Mouse (Mus musculus): ENCODE measurements around the gene Slc35c1.
A peak's percentile ranks its signal among the peaks of the same experiment; 100 is the strongest.
"Not testable (repeated sequence)": the region's sequence is repeated elsewhere in the genome, so short reads cannot be mapped to it uniquely, and the experiment has no call there.

The Slc35c1 gene

DNA sequence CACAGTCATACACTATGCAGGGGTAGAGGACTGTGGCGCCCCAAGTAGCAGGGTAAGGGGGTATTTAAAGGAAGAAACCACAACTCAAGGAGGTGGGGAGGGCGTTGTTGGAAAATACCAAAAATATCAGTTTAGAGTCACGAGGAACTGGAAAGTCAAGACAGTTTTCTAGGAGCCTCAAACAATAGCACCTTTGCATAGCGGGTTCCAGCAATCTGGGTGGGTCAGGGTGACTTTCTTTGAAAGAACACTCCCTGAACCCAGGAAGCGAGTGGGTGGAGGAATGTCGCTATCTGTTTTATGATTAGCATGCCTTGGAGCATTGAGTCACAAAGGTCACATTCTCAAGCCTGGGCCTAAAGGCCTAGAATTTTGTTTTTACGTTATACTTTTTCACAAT is 16.2 kb upstream of the Slc35c1 start:
- not testable (repeated sequence) for DNase-seq (ENCODE audit: low read depth, low spot score)

DNA sequence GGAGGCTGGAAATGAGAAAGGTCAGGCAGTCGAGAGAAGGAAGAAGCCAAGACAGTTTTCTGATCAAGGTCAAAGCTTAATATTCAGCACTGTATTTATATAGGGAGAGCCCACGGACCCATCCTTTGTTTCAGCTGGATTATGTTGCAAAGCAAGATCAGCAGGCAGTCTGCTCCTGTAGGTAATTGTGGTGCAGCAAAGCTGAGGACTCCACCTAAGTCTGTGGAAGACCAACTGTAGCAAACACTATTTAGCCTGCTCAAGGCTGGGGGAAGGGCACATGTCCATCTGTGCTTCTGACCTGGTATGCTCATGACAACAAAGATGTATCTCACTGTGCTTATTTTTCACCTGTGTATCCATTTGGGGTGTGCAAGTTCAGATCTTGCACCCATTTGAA is 15.4 kb upstream of the Slc35c1 start:
- DNase-seq (ENCODE audit: low read depth, low spot score), result no peak

DNA sequence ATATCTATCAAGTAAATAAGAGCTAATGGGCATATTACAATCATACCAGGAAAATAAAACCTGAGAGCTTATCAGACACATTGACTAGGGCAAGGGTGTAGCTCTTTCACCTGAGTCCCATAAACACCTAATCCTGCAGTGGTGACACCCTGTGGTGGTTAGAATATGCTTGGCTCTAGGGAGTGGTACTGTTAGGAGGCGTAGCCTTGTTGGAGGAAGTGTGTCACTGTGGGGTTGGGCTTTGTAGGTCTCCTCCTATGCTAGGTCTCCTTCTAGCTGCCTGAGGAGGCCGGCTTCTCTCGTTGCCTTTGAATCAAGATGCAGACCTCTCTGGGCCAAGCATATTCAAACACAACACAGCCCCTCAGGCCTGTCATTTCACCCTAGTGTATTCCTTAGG is 14.6 kb upstream of the Slc35c1 start:
- no peak for DNase-seq (ENCODE audit: low read depth, low spot score)

DNA sequence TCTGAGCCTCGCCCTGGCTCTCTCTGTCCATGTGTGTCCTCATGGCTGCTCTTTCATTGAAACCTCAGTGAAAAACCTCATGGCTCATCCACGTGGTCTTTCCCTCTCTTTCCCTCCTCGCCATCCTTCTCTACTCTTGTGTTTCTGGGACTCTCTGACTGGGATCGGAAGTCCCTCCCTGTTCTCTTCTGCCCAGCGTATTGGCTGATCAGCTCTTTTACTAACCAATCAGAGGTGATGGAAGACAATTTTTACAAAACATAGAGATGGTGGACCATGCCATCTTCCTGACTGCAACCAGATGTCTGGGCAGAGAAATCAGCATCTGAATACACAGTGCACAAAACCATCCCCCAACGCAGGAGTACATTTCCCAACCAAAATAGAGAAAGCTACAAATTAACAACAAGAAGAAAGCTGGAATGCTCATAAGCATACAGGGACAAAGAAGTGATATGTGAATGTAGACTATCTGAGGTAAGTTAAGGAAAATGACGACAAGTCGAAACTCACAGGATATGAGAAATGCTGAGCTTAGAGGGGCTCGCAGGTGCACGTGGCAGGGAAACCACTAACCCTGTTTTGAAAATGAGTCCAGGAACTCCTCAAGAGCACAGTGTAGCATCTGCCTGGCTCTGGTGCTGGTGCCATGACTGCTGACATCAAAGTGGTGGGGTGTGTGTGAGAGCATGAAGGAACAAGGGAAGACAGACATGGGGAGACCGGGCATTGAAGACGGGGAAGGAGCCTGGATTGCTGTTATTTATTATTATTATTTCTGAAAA is 11.7 kb upstream of the Slc35c1 start:
- no peak for DNase-seq (ENCODE audit: low read depth, low spot score)

DNA sequence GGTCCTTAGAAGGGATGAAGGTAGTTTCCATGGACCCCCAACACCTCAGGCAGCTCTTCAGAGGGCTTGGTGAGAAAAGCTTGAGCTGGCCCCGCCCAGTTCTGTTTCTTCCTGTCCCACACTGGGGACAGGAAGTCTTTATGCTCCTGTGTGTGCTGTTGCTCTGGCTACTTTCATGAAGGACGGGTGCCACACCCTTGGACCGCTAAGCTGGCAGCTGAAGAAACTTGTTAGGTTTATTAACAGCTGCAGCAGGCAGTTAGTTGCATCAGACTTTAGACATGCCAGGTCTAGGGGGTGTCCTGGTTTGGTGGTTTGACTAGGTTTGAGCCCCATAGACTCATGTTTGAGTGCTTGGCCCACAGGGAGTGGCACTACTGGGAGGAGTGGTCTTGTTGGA is 4.4 kb upstream of the Slc35c1 start:
- no peak for DNase-seq (ENCODE audit: low read depth, low spot score)

DNA sequence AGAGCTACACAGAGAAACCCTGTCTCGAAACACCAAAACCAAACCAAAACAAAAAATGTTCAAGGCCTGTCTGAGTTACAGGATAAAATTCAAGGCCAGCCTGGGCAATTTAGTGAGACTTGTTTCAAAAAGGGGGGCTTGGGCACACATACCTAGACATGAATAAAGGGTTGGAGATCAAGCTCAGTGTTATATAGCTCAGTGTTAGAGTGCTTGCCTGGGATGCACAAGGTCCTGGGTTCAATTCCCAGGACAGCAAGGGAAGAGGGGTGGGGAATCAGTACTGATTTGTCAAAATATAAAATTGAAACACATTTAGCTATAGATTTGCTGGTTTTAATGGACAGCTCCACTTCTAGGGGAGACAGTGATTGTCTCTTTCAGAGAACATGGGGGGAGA is 877 bp upstream of the Slc35c1 start:
- DNase-seq (ENCODE audit: low read depth, low spot score), result no peak

DNA sequence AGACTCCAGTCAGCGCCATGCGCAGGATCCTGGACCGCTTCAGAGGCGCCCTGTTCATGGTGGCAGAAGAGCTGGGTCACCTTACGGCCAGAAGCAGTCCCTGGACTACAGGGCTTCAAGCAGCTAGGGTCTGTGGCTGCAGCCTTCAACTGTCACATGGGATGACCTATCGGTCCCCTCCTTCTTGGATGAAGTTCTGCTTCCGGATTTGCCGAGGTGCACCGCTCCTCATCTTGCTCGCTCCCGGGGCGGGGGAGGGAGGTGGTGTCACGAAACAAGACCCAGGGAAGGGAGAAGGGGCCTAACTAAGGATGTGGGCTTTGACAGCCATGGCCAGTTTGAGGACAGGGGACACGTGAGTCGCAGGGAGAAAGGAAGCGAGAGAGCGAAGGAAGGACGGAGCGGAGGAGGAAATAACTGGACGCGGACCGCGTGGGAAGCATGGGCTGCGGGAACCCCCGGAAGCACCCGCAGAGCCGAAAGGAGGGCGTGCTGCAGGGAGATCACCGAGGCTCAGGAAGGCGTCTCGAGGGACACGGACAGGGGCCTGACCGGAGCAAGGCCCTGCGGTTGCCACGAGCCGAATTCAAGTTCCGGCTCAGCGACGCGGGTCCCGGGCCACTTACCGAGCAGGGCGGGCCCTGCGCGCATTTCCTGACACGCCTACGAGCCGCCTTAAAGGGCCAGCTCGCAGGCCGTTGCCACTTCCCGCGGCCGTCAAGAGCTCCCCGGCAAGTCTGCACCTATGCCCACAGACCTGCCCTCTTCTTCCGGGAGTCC is 1.0 kb downstream of the Slc35c1 start:
- peak; percentile 78 for DNase-seq (ENCODE audit: low read depth, low spot score)

DNA sequence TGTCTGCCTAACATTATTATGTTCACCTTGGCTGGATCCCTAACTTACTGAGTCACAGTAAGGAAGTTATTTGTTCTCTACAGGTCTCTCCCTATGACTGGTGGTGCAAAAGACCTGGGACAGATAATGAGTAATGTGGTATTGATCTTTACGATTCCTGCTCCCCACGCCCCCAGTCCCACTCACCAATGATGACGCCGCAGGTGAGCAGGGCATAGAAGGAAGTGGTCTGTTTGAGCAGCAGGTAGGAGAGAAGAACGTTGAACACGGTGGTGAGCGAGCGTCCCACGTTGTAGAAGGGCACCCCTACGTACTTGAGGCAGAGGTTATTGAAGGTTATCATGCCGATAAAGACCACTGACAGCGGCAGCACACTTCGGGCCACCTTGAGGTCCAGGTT is 1.9 kb downstream of the Slc35c1 start:
- no peak for DNase-seq (ENCODE audit: low read depth, low spot score)

DNA sequence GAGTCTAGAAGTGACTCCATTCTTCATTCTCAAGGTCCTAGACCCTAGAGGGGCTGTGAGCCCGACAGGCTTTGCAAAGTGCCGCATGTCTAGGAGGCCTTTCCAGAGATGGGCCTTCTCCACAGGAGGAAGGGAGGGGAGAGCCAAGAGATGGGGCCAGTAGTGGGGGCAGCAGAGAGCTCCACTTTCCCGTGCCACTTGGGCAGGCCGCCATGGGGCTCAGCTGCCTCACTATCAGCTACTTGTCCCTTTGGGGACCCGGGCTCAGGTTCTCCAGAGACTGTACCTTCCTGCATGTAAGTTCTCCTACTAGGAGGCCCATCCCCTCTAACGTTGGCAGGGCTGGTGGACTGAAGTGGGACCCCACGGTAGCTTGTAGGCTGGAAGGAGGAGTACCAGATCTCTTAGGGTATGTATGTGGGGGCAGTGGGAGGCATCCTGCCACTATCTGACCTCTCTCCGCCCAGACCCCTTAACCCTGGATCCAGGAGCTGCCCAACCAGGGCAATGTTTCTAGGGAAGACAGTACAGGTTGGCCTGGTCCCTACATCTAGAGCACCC is 3.3 kb downstream of the Slc35c1 start:
- DNase-seq (ENCODE audit: low read depth, low spot score), result no peak

DNA sequence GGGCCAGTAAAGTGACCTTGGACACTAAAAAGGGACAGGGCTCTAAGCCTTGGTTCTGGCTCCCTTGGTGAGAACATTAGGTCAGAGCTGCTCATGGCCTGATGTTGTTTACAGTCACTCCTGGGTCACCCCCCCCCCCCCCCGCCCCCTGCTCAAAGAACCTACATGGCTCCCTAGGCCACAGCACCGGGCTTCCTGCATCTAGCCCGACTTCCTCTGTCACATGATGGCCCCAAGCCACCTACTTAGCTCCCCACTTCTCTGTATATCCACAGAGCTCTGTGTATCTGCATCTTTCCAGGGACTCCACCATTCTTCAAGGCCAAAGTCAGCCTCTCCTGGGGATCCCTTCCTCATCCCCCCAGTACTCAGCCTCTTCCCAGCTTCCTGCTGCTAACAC is 4.6 kb downstream of the Slc35c1 start:
- no peak for DNase-seq (ENCODE audit: low read depth, low spot score)

DNA sequence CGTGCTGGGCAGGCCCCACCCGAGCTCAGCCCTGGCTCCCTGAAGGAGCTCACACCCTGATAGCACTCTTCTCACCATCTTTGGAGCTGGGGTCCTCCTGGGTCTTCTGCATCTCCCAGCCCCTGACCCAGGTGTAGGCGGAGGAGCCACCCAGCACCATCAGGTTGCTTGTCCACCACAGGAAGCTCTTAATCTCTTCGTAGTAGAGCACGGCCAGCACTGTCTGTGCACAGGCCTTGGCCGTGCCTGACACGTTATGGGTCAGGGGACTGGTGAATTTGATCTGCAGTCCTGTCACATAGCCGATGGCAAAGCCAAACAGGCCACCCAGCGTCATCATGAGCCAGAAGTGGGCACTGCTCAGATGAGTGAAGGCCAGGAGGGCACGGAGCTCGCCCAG is 6.2 kb downstream of the Slc35c1 start:
- DNase-seq (ENCODE audit: low read depth, low spot score), result no peak

DNA sequence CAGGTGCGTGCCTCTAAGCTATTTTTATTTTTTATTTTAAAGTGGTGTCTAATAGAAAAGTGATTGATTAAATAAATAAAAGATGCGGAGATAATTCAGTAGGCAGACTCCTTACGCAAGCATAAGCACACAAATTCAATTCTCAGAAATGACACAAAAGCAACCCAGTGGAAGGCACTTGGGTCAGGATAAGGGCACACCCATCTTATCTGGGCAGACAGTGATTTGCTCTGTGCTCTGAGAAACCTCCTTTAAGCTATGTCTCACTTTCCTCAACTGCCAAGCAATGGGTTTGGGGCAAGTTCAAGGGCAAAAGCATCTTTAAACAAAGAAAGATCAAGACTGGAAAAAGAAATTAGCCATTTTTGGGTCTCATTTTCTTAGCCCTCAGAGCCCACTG is 9.2 kb downstream of the Slc35c1 start:
- DNase-seq (ENCODE audit: low read depth, low spot score), result no peak

DNA sequence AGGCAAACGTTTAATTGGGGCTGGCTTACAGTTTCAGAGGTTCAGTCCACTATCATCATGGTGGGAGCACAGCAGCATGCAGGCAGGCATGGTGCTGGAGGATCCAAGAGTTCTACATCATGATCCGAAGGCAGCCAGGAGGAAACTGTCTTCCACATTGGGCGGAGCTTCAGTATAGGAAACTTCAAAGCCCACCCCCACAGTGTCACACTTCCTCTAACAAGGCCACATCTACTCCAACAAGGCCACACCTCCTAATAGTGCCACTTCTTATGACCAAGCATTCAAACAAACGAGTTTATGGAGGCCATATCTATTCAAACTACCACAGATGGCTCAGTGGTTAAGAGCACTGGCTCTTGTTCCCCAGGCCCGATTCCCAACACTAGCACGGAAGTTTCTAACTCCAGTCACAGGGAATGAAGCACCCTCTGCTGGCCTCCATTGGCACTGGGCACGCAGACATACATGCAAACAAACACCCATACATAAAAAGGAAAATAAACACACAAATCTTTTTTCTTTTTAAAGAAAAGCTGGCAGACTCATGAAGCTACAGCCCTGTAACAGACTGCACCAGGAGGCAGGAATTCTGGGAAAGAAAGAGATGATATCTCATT is 13.1 kb downstream of the Slc35c1 start:
- no peak for DNase-seq (ENCODE audit: low read depth, low spot score)

DNA sequence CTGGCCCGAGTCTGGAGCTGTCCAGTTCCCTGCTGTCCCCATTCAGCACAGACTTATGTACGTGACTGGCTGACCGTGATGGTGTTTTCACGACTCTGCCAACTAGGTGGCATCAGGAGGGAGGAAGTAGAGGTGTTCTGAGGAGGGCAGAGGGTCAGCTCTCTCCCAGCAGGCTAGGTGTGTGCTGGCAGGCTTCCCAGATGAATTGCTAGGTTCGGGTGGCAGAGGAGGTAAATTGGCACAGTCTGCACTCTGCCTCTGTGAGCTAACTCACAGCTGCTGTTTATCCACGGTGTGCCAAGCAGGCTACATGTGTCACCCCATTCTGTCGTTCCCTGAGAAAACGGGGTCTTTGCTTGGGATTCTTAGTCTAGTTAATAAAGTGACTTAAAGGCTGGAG is 13.7 kb downstream of the Slc35c1 start:
- no peak for DNase-seq (ENCODE audit: low read depth, low spot score)

DNA sequence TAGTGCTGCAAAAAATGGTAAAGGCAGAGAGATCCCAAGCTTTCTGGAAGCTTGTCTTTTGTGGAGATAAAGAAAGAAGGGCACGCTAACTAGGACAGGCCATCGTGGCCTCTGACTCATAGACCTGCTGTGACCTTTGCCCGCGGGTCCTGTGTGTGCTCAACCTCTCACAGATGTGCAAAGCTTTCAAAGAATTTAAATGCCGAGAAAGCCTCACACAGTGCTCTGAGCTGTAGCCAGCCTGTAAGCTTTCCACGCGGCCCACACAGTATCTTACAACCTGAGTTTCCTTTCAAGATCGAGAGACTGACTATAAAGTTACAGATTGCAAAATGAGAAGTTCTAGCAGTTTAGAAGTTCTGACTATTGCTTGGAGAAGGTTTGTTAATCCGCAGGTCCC is 14.4 kb downstream of the Slc35c1 start:
- DNase-seq (ENCODE audit: low read depth, low spot score), result no peak

DNA sequence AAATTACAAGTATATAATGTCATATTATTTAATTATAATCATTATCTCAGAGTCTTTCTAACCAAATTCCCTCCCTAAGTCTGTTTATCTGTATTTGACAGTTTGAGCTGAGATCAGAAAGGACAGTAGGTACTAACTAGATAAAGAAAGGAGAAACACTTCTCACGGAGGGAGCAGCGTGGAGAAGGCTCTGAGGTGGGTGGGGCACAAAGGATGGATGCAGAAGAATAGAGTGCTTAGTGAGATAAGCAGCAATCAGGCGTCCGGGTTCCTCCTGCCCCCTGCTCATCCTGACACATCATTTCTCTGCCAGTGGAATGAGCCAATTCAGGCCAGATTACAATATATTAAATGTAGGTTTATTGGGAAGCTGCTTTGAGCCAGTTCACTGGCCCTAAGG is 16.0 kb downstream of the Slc35c1 start:
- no peak for DNase-seq (ENCODE audit: low read depth, low spot score)

DNA sequence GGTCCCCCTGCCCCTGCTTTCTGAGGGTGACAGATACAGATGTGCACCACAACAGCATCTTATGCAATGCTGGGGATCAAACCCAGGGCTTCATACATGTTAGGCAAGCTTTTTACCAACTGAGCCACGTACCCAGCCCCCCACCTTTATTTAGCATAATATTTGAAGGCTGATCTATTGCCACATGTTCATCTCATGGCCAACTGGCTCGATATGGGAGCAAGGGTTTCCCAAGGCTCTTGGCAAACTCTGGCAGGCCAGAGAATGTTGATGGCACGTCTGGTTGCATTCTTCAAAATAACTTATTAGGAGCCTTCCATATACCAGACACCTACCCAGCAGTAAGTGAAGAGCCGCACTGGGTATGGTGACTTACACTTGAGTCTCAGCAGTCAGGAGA is 17.0 kb downstream of the Slc35c1 start:
- no peak for DNase-seq (ENCODE audit: low read depth, low spot score)

DNA sequence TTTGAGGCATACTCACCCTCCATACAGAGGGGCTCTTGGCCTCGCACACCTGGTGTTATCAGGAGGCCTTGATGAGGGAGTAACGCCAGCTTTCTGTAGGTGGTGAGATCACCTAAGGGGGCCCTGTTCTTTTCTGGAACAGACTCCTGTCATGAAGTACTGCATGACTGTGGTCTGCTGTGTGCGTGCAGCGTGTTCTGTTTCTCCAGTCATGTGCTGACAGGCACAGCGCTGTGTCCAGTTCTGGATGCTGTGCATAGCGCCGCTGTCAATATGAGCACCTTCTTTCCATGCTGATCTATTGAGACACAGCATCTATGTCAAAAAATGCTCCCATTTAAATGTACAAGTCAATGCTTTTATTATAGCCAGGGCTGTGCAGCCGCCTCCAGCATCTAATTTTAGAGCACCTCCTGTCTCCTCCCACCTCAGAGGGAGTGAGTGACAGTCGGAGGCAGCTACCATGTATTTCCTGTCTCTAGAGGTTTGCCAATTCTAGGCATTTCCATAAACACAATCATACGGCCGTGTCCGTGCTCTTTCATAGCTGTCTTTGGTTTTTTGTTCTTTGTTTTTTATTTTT is 17.8 kb downstream of the Slc35c1 start:
- DNase-seq (ENCODE audit: low read depth, low spot score), result no peak

DNA sequence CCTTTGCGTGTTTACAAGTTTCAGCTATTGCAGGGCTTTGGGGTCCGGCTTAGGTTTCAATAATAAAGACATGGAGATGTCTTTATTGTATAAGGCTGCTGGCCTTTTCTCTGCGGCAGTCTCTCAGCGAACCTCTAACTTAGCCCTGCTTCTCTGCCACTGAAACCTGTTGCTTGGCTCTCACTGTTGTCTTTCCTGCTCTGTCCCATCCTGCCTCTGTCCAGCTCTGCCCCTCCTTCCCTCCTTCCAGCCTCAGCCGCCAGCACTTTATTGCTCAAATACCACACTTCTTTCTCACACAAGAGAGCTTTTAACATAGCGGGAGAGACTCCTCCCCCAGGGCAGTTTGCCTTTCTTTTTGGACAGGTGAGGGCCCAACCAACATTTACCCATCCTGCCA is 19.9 kb downstream of the Slc35c1 start:
- DNase-seq (ENCODE audit: low read depth, low spot score), result no peak

DNA sequence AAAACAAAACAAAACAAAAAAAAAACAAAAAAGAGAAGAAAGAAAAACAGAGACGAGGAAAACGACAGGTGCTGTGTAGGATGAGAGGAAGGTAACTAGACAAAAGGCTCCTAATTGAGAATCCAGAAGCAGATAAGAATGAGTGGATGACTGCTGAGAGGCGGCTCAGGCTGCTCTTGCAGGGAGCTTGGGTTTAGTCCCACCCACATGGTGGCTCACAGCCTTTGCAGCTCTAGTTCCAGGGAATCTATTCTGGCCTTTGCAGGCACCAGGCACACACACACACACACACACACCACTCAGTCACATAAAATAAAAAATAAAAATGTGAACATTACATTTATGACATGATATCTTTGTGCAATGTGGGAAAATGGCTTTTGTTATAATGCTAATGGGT is 21.8 kb downstream of the Slc35c1 start:
- DNase-seq (ENCODE audit: low read depth, low spot score), result no peak

DNA sequence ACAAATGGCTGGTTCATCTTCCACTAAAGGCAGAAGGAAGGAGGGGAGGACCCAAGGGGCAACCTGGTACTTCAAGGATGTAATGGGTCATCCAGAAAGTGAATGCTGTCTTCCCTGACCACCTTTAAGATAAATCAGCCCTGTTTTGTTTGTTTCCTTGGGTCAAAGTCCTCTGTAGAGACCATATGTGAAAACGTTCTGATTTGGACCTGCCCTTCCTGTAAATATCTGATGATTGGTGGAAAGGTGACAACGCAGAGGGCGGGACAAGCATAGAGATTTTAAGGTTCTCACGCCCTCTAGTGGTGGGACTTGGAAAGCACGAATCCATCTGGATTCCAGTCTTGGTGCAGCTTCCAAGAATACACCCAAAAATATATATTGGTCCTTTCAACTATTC is 22.5 kb downstream of the Slc35c1 start:
- DNase-seq (ENCODE audit: low read depth, low spot score), result peak; percentile 90

DNA sequence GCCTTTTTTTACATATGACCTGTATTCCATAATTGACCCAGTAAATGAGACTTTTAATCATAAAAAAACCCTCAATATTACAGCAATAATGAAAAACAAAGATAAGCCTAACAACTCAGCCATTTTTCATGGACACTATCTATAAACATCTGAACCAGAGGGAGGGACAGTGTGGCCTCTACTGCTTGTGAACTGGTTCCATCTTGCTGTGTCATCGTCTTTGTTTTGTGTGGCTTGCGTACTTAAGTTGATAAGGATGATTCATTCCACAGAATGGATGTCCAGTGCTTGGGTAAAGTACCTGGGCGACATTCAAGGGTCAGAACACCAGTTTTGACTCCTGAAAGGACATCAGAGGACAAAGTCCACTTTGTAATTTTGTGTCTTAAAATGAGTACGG is 23.0 kb downstream of the Slc35c1 start:
- no peak for DNase-seq (ENCODE audit: low read depth, low spot score)

All from mesoderm, embryonic 11.5 days (tissue).